Mouse (Mus musculus) midbrain, embryonic 14.5 days (tissue): ENCODE results near the gene Fnbp4. TPM values are rescaled to one million over a fixed set of nuclear protein-coding genes. Genes with fewer than 3 reads are reported as not detected.

Experiments used
- ATAC-seq: fragments of 200-750 bp; cut with Nextera tagmentation; 2 replicates; pipeline ENCODE4 v1.8.0; 2017; ENCODE audit warnings: moderate number of reproducible peaks, moderate library complexity; ENCODE audit not compliant: low FRiP score, low TSS enrichment
- DNase-seq: peaks from one replicate; pipeline ENCODE4 v3.0.0-alpha.2; 2015
- H3K27ac ChIP-seq: fragments of 300-500 bp; sonication (generic); replicated peaks from 2 replicates; pipeline ENCODE4 v1.5.1; 2014; ENCODE audit warnings: mild to moderate bottlenecking, low read depth, low read length, moderate library complexity
- H3K27me3 ChIP-seq: fragments of 300-500 bp; sonication (generic); 2 replicates; pipeline ENCODE4 v1.6.1; 2014; ENCODE audit warnings: low read length, control low read depth, mixed read lengths; ENCODE audit not compliant: control insufficient read depth, insufficient read depth
- H3K36me3 ChIP-seq: fragments of 300-500 bp; sonication (generic); 2 replicates; pipeline ENCODE4 v1.6.1; 2014; ENCODE audit warnings: low read length, control low read depth; ENCODE audit not compliant: control insufficient read depth, insufficient read depth
- H3K4me1 ChIP-seq: fragments of 300-500 bp; sonication (generic); 2 replicates; pipeline ENCODE4 v1.6.1; 2014; ENCODE audit warnings: mild to moderate bottlenecking, antibody characterized with exemption, low read length, control low read depth; ENCODE audit not compliant: control insufficient read depth, insufficient read depth
- H3K4me2 ChIP-seq: fragments of 300-500 bp; sonication (generic); 2 replicates; pipeline ENCODE4 v1.6.1; 2014; ENCODE audit warnings: mild to moderate bottlenecking, low read length, moderate library complexity
- H3K4me3 ChIP-seq: fragments of 300-500 bp; sonication (generic); replicated peaks from 2 replicates; pipeline ENCODE4 v1.5.1; 2014; ENCODE audit warnings: low read depth, low read length
- H3K9ac ChIP-seq: fragments of 300-500 bp; sonication (generic); replicated peaks from 2 replicates; pipeline ENCODE4 v1.6.1; 2014; ENCODE audit warnings: mild to moderate bottlenecking, low read length, moderate library complexity
- H3K9me3 ChIP-seq: fragments of 300-500 bp; sonication (generic); 2 replicates; pipeline ENCODE4 v1.6.1; 2016; ENCODE audit warnings: low read length, control low read depth, mixed read lengths; ENCODE audit not compliant: control insufficient read depth
- WGBS: fragments of 180-500 bp; shearing (Covaris S2); extraction: QIAGEN DNeasy Blood & Tissue Kit; methylation state at CpG from one replicate; pipeline ENCODE4 v1.1.7; 2014; 5-methylcytosine and 5-hydroxymethylcytosine counted together
- polyA plus RNA-seq: library from polyadenylated mRNA; unstranded; fragments of >200 nt; fragmentation: Nextera tagmentation; extraction: Ambion mirVana; gene quantifications from 2 replicates; pipeline ENCODE4 v1.2.1, GENCODE M21; 2014

Gene Fnbp4
- polyA plus RNA-seq, 1 experiment from 2014 or later, result 113 TPM

GRCm38 (mm10) chr2:90739327-90739726, 5.8 kb upstream of the Fnbp4 start:
- no peak overlapping the region for H3K4me2 ChIP-seq
- H3K9me3 ChIP-seq, result no peaks in the 10 kb centered on the region
- WGBS, result 95% methylated on average over 3 of the region's 3 CpGs
- H3K27ac ChIP-seq, result no peak overlapping the region
- H3K36me3 ChIP-seq, result peaks cover 35% of the 10 kb centered on the region
- no peak overlapping the region for H3K4me3 ChIP-seq
- H3K4me1 ChIP-seq, result no peaks in the 10 kb centered on the region
- DNase-seq, result no peak
- H3K9ac ChIP-seq, result no peak overlapping the region
- ATAC-seq, result no peak
- no peaks in the 10 kb centered on the region for H3K27me3 ChIP-seq

GRCm38 (mm10) chr2:90739921-90740320, 5.2 kb upstream of the Fnbp4 start:
- H3K4me3 ChIP-seq, result no peak overlapping the region
- 90% methylated on average over 5 of the region's 5 CpGs for WGBS
- no peak overlapping the region for H3K4me2 ChIP-seq
- no peak for DNase-seq
- no peak for ATAC-seq
- no peaks in the 10 kb centered on the region for H3K4me1 ChIP-seq
- H3K9ac ChIP-seq, result no peak overlapping the region
- H3K27me3 ChIP-seq, result no peaks in the 10 kb centered on the region
- H3K9me3 ChIP-seq, result no peaks in the 10 kb centered on the region
- peaks cover 30% of the 10 kb centered on the region for H3K36me3 ChIP-seq
- no peak overlapping the region for H3K27ac ChIP-seq

- no peaks in the 10 kb centered on the region for H3K27me3 ChIP-seq
- H3K36me3 ChIP-seq, result peaks cover 10% of the 10 kb centered on the region
- peak overlapping the region; percentile 52 for H3K4me2 ChIP-seq
- H3K9ac ChIP-seq, result peak overlapping the region; percentile 21; the same call in 1 of the 2 replicates
- peak overlapping the region; percentile 88 for H3K27ac ChIP-seq
- peak; percentile 0; the same call in 1 of the 2 replicates for ATAC-seq
- no peaks in the 10 kb centered on the region for H3K9me3 ChIP-seq
- peak; percentile 13 for DNase-seq
- WGBS, result 64% methylated on average over 12 of the region's 12 CpGs
- peak overlapping the region; percentile 96 for H3K4me3 ChIP-seq
- H3K4me1 ChIP-seq, result peaks cover 16% of the 10 kb centered on the region
Observed at GRCm38 (mm10) chr2:90744285-90745052, 701 bp upstream of the Fnbp4 start.

GRCm38 (mm10) chr2:90745740-90746537, 769 bp downstream of the Fnbp4 start:
- no peaks in the 10 kb centered on the region for H3K27me3 ChIP-seq
- ATAC-seq, result peak; percentile 53; the same call in 1 of the 2 replicates
- peaks cover 18% of the 10 kb centered on the region for H3K4me1 ChIP-seq
- peak overlapping the region; percentile 89 for H3K4me2 ChIP-seq
- no peaks in the 10 kb centered on the region for H3K9me3 ChIP-seq
- DNase-seq, result no peak
- WGBS, result under 1% methylated on average over 54 of the region's 54 CpGs
- H3K27ac ChIP-seq, result peak overlapping the region; percentile 98
- H3K4me3 ChIP-seq, result peak overlapping the region; percentile 96
- H3K9ac ChIP-seq, result peak overlapping the region; percentile 97
- H3K36me3 ChIP-seq, result peaks cover 16% of the 10 kb centered on the region

- peak overlapping the region; percentile 98; the same call in 1 of the 2 replicates for H3K27ac ChIP-seq
- 13% methylated on average over 4 of the region's 4 CpGs for WGBS
- peaks cover 22% of the 10 kb centered on the region for H3K36me3 ChIP-seq
- no peaks in the 10 kb centered on the region for H3K27me3 ChIP-seq
- DNase-seq (peak; percentile 8), ATAC-seq (no peak)
- no peaks in the 10 kb centered on the region for H3K9me3 ChIP-seq
- H3K4me3 ChIP-seq, result peak overlapping the region; percentile 96
- peaks cover 18% of the 10 kb centered on the region for H3K4me1 ChIP-seq
- H3K4me2 ChIP-seq, result peak overlapping the region; percentile 89
- peak overlapping the region; percentile 97 for H3K9ac ChIP-seq
Observed at GRCm38 (mm10) chr2:90746538-90746865, 1.3 kb downstream of the Fnbp4 start.

GRCm38 (mm10) chr2:90747131-90747530, 2.0 kb downstream of the Fnbp4 start:
- WGBS, result 92% methylated on average over 10 of the region's 10 CpGs
- H3K9me3 ChIP-seq, result no peaks in the 10 kb centered on the region
- H3K27ac ChIP-seq, result no peak overlapping the region
- H3K4me2 ChIP-seq, result peak overlapping the region; percentile 89
- no peaks in the 10 kb centered on the region for H3K27me3 ChIP-seq
- H3K4me3 ChIP-seq, result peak overlapping the region; percentile 96
- H3K4me1 ChIP-seq, result peaks cover 18% of the 10 kb centered on the region
- H3K36me3 ChIP-seq, result peaks cover 25% of the 10 kb centered on the region
- ATAC-seq, result no peak
- no peak for DNase-seq
- H3K9ac ChIP-seq, result no peak overlapping the region

- DNase-seq (no peak), ATAC-seq (no peak)
- H3K9me3 ChIP-seq, result no peaks in the 10 kb centered on the region
- WGBS, result 89% methylated on average over 6 of the region's 6 CpGs
- no peaks in the 10 kb centered on the region for H3K27me3 ChIP-seq
- H3K27ac ChIP-seq, result no peak overlapping the region
- H3K4me3 ChIP-seq, result no peak overlapping the region
- no peak overlapping the region for H3K9ac ChIP-seq
- peaks cover 52% of the 10 kb centered on the region for H3K36me3 ChIP-seq
- H3K4me2 ChIP-seq, result no peak overlapping the region
- peaks cover 18% of the 10 kb centered on the region for H3K4me1 ChIP-seq
Observed at GRCm38 (mm10) chr2:90749676-90750459, 4.7 kb downstream of the Fnbp4 start.

- Histone ChIP-seq H3K9me3 (no peaks in the 10 kb centered on the region), H3K27ac (no peak overlapping the region), H3K4me1 (peaks cover 11% of the 10 kb centered on the region; the same call in 1 of the 2 replicates), H3K4me3 (no peak overlapping the region), H3K36me3 (peaks cover 79% of the 10 kb centered on the region), H3K9ac (no peak overlapping the region), H3K4me2 (no peak overlapping the region), H3K27me3 (no peaks in the 10 kb centered on the region)
- DNase-seq (no peak), ATAC-seq (no peak)
- WGBS, result 97% methylated on average over 2 of the region's 2 CpGs
Observed at GRCm38 (mm10) chr2:90753565-90753964, 8.4 kb downstream of the Fnbp4 start.
